Mouse (Mus musculus): ENCODE results near the gene Afap1l2. TPM values are rescaled to one million over a fixed set of nuclear protein-coding genes. Genes with fewer than 3 reads are reported as not detected.

Gene Afap1l2
- polyA plus RNA-seq, 1 experiment, result 17.3 TPM

GRCm38 (mm10) chr19:56976962-56977948 lies 30.8 kb downstream of the Afap1l2 start:
- Histone ChIP-seq H3K27ac (ENCODE audit: insufficient read depth, low read length) (no peak overlapping the region), H3K4me3 (ENCODE audit: low read depth, low read length) (no peak overlapping the region), H3K27me3 (ENCODE audit: control insufficient read depth, insufficient read depth, low read length, poor library complexity, severe bottlenecking) (no peaks in the 10 kb centered on the region), H3K4me1 (ENCODE audit: control insufficient read depth, insufficient read depth, low read length) (no peaks in the 10 kb centered on the region), H3K9me3 (replicated peaks; ENCODE audit: control insufficient read depth, insufficient read depth, low read length, poor library complexity, severe bottlenecking) (0 out of 2 replicates have a peak, but pooled peaks cover 3% of the 10 kb centered on the region), H3K36me3 (ENCODE audit: control insufficient read depth, insufficient read depth, low read length, poor library complexity, severe bottlenecking) (no peaks in the 10 kb centered on the region), H3K9ac (ENCODE audit: low read depth, poor library complexity, severe bottlenecking) (no peak overlapping the region)
- no peak for TF ChIP-seq CTCF (IDR thresholded peaks at IDR 0.05; ENCODE audit: low read depth, low read length)
- TF ChIP-seq EP300 (IDR thresholded peaks at IDR 0.05; ENCODE audit: insufficient read depth, low read depth, low read length), result no peak
- no peak for TF ChIP-seq POLR2A (IDR thresholded peaks at IDR 0.05; ENCODE audit: insufficient read depth, low read length)

GRCm38 (mm10) chr19:56976515-56976914 lies 31.5 kb downstream of the Afap1l2 start:
- no peaks in the 10 kb centered on the region for H3K4me1 ChIP-seq (ENCODE audit: control insufficient read depth, insufficient read depth, low read length)
- no peaks in the 10 kb centered on the region for H3K27me3 ChIP-seq (ENCODE audit: control insufficient read depth, insufficient read depth, low read length, poor library complexity, severe bottlenecking)
- H3K27ac ChIP-seq (ENCODE audit: insufficient read depth, low read length), result no peak overlapping the region
- 0 out of 2 replicates have a peak, but pooled peaks cover 3% of the 10 kb centered on the region for H3K9me3 ChIP-seq (replicated peaks; ENCODE audit: control insufficient read depth, insufficient read depth, low read length, poor library complexity, severe bottlenecking)
- H3K9ac ChIP-seq (ENCODE audit: low read depth, poor library complexity, severe bottlenecking), result no peak overlapping the region
- no peak overlapping the region for H3K4me3 ChIP-seq (ENCODE audit: low read depth, low read length)
- TF ChIP-seq CTCF (IDR thresholded peaks at IDR 0.05; ENCODE audit: low read depth, low read length) (no peak), POLR2A (IDR thresholded peaks at IDR 0.05; ENCODE audit: insufficient read depth, low read length) (no peak), EP300 (IDR thresholded peaks at IDR 0.05; ENCODE audit: insufficient read depth, low read depth, low read length) (no peak)
- H3K36me3 ChIP-seq (ENCODE audit: control insufficient read depth, insufficient read depth, low read length, poor library complexity, severe bottlenecking), result no peaks in the 10 kb centered on the region

- no peaks in the 10 kb centered on the region for H3K4me1 ChIP-seq (ENCODE audit: control insufficient read depth, insufficient read depth, low read length)
- no peak overlapping the region for H3K27ac ChIP-seq (ENCODE audit: insufficient read depth, low read length)
- no peak overlapping the region for H3K9ac ChIP-seq (ENCODE audit: low read depth, poor library complexity, severe bottlenecking)
- no peak for TF ChIP-seq POLR2A (IDR thresholded peaks at IDR 0.05; ENCODE audit: insufficient read depth, low read length)
- TF ChIP-seq CTCF (IDR thresholded peaks at IDR 0.05; ENCODE audit: low read depth, low read length), result no peak
- no peak for TF ChIP-seq EP300 (IDR thresholded peaks at IDR 0.05; ENCODE audit: insufficient read depth, low read depth, low read length)
- H3K4me3 ChIP-seq (ENCODE audit: low read depth, low read length), result no peak overlapping the region
- H3K9me3 ChIP-seq (replicated peaks; ENCODE audit: control insufficient read depth, insufficient read depth, low read length, poor library complexity, severe bottlenecking), result 0 out of 2 replicates have a peak, but pooled peaks cover 3% of the 10 kb centered on the region
- no peaks in the 10 kb centered on the region for H3K36me3 ChIP-seq (ENCODE audit: control insufficient read depth, insufficient read depth, low read length, poor library complexity, severe bottlenecking)
- no peaks in the 10 kb centered on the region for H3K27me3 ChIP-seq (ENCODE audit: control insufficient read depth, insufficient read depth, low read length, poor library complexity, severe bottlenecking)
Measured at GRCm38 (mm10) chr19:56975502-56975901, 32.5 kb downstream of the Afap1l2 start.

GRCm38 (mm10) chr19:56974159-56974558 lies 33.9 kb downstream of the Afap1l2 start:
- no peak overlapping the region for H3K27ac ChIP-seq (ENCODE audit: insufficient read depth, low read length)
- no peak overlapping the region for H3K4me3 ChIP-seq (ENCODE audit: low read depth, low read length)
- no peak overlapping the region for H3K9ac ChIP-seq (ENCODE audit: low read depth, poor library complexity, severe bottlenecking)
- H3K27me3 ChIP-seq (ENCODE audit: control insufficient read depth, insufficient read depth, low read length, poor library complexity, severe bottlenecking), result no peaks in the 10 kb centered on the region
- H3K4me1 ChIP-seq (ENCODE audit: control insufficient read depth, insufficient read depth, low read length), result no peaks in the 10 kb centered on the region
- 0 out of 2 replicates have a peak, but pooled peaks cover 3% of the 10 kb centered on the region for H3K9me3 ChIP-seq (replicated peaks; ENCODE audit: control insufficient read depth, insufficient read depth, low read length, poor library complexity, severe bottlenecking)
- H3K36me3 ChIP-seq (ENCODE audit: control insufficient read depth, insufficient read depth, low read length, poor library complexity, severe bottlenecking), result no peaks in the 10 kb centered on the region
- TF ChIP-seq EP300 (IDR thresholded peaks at IDR 0.05; ENCODE audit: insufficient read depth, low read depth, low read length), result no peak
- no peak for TF ChIP-seq CTCF (IDR thresholded peaks at IDR 0.05; ENCODE audit: low read depth, low read length)
- TF ChIP-seq POLR2A (IDR thresholded peaks at IDR 0.05; ENCODE audit: insufficient read depth, low read length), result no peak

DNA sequence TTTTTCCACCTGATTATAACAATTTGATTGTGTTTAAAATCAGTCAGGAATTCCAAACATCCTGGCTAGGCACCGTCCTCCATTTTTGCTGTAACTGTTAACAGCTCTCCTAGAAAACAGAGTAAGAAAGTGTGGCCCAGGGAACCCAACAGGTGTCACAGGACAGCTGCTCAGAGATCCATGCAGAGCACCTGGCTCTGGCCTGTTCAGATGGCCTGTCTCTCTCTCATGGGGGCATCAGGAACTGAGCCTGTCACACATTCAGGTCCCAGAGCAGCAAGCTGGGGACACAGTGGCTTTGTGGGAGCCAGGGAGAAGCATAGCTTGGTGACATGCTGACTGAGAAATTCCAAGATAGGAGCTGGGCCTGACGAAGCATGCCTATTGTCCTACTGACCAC lies 35.3 kb downstream of the Afap1l2 start:
- Histone ChIP-seq H3K9me3 (replicated peaks; ENCODE audit: control insufficient read depth, insufficient read depth, low read length, poor library complexity, severe bottlenecking) (0 out of 2 replicates have a peak, but pooled peaks cover 3% of the 10 kb centered on the region), H3K27me3 (ENCODE audit: control insufficient read depth, insufficient read depth, low read length, poor library complexity, severe bottlenecking) (no peaks in the 10 kb centered on the region), H3K4me1 (ENCODE audit: control insufficient read depth, insufficient read depth, low read length) (no peaks in the 10 kb centered on the region), H3K27ac (ENCODE audit: insufficient read depth, low read length) (no peak overlapping the region), H3K9ac (ENCODE audit: low read depth, poor library complexity, severe bottlenecking) (no peak overlapping the region), H3K4me3 (ENCODE audit: low read depth, low read length) (no peak overlapping the region), H3K36me3 (ENCODE audit: control insufficient read depth, insufficient read depth, low read length, poor library complexity, severe bottlenecking) (no peaks in the 10 kb centered on the region)
- TF ChIP-seq POLR2A (IDR thresholded peaks at IDR 0.05; ENCODE audit: insufficient read depth, low read length) (no peak), CTCF (IDR thresholded peaks at IDR 0.05; ENCODE audit: low read depth, low read length) (no peak), EP300 (IDR thresholded peaks at IDR 0.05; ENCODE audit: insufficient read depth, low read depth, low read length) (no peak)

DNA sequence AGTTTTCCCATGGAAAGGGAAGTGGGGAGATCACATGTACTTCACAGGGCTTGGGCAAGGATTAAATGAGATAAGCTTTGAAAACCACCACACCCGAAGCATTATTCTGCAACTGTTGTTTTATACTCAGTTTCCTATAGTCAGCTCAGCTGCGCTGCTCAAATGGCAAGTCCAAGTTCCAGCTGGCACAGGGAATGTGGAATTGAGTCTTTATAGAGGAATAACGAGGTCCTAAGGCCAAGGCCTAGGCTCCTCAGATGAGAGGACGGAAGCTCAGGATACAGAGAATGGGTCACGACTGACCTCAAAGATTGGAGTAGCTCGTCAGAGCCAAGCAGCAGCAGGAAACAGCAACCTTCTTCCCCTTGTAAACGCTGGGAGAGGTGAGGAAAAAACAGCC lies 36.7 kb downstream of the Afap1l2 start:
- H3K27ac ChIP-seq (ENCODE audit: insufficient read depth, low read length), result no peak overlapping the region
- no peaks in the 10 kb centered on the region for H3K4me1 ChIP-seq (ENCODE audit: control insufficient read depth, insufficient read depth, low read length)
- no peaks in the 10 kb centered on the region for H3K9me3 ChIP-seq (replicated peaks; ENCODE audit: control insufficient read depth, insufficient read depth, low read length, poor library complexity, severe bottlenecking)
- no peak for TF ChIP-seq POLR2A (IDR thresholded peaks at IDR 0.05; ENCODE audit: insufficient read depth, low read length)
- no peak for TF ChIP-seq CTCF (IDR thresholded peaks at IDR 0.05; ENCODE audit: low read depth, low read length)
- TF ChIP-seq EP300 (IDR thresholded peaks at IDR 0.05; ENCODE audit: insufficient read depth, low read depth, low read length), result no peak
- no peaks in the 10 kb centered on the region for H3K27me3 ChIP-seq (ENCODE audit: control insufficient read depth, insufficient read depth, low read length, poor library complexity, severe bottlenecking)
- no peak overlapping the region for H3K4me3 ChIP-seq (ENCODE audit: low read depth, low read length)
- no peaks in the 10 kb centered on the region for H3K36me3 ChIP-seq (ENCODE audit: control insufficient read depth, insufficient read depth, low read length, poor library complexity, severe bottlenecking)
- no peak overlapping the region for H3K9ac ChIP-seq (ENCODE audit: low read depth, poor library complexity, severe bottlenecking)

Measured in ES-Bruce4 (cell line).